Comparison of ENCODE assay signal across 8 mouse cellular contexts in the genomic region with DNA sequence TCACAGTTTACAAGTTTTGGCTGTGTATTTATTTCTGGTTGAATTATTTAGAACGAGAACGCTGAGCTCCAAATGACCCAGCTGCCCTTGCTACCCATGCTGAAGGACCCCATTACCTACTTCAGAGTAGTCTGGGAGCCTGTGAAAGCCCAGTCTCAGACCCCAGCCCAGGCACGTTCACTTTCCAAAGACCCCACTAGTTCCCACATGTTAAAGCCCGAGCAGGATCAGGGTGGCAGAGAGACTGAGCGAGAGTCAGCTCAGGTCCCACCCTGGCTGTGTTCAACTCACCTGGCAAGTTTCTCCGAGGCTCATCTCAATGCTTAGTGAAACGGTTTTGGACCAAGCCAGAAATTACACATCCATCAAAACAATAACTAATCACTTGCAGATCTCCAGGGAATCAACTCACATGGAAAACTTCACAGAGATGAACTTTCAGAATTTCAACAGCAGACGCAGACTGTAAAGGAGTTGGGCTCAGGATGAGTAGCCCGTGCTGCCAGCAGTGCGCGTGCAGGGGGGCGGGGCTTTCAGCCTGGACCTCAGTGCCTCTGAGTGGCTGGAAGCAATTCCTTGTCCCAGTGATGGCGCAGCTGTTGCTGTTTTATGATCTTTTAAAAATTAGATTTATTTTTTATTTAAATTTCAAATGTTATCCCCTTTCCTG. TPM values are rescaled to one million over a fixed set of nuclear protein-coding genes. Genes with fewer than 3 reads are reported as not detected.
A peak's percentile ranks its signal among the peaks of the same experiment; 100 is the strongest.
DNase-seq lines count a peak whose midpoint lies in the region; ATAC-seq and TF ChIP-seq lines count a peak whose summit lies in the region.

No protein-coding gene starts in this region.

- H3K27ac ChIP-seq in spleen, adult 2 months (ENCODE audit: insufficient read depth, low read length) = peak overlapping the region; percentile 82
- H3K27ac ChIP-seq in intestine, embryonic 14.5 days (ENCODE audit: low read depth) = peak overlapping the region; percentile 29; the same call in 1 of the 2 replicates
- no peak overlapping the region for H3K27ac ChIP-seq in liver, embryonic 15.5 days (replicated peaks)

- no peak for TF ChIP-seq POLR2A in spleen, adult 2 months (IDR thresholded peaks at IDR 0.05; ENCODE audit: low read depth, low read length)

- peak overlapping the region; percentile 20 for H3K9ac ChIP-seq in intestine, embryonic 14.5 days (ENCODE audit: low read length)
- peak overlapping the region; percentile 42; the same call in 1 of the 2 replicates for H3K9ac ChIP-seq in liver, embryonic 15.5 days

- H3K27me3 ChIP-seq in spleen, adult 2 months (ENCODE audit: control insufficient read depth, insufficient read depth, low read length) = no peaks in the 10 kb centered on the region
- H3K27me3 ChIP-seq in intestine, embryonic 14.5 days (replicated peaks; ENCODE audit: control insufficient read depth, insufficient read depth, low read length) = no peaks in the 10 kb centered on the region
- H3K27me3 ChIP-seq in liver, embryonic 15.5 days = no peaks in the 10 kb centered on the region

- H3K36me3 ChIP-seq in spleen, adult 2 months (ENCODE audit: control insufficient read depth, insufficient read depth, low read length) = peaks cover 14% of the 10 kb centered on the region
- peaks cover 15% of the 10 kb centered on the region for H3K36me3 ChIP-seq in intestine, embryonic 14.5 days (ENCODE audit: control insufficient read depth, insufficient read depth, low read length)
- H3K36me3 ChIP-seq in liver, embryonic 15.5 days (replicated peaks) = no peaks in the 10 kb centered on the region; the same call in 1 of the 2 replicates

- ATAC-seq in intestine, embryonic 14.5 days (replicated peaks; ENCODE audit: low FRiP score, low TSS enrichment, low read depth) = peak; percentile 81; the same call in 1 of the 2 replicates
- 0 out of 2 replicates have a peak, but pooled peaks have one; percentile 28 for ATAC-seq in liver, embryonic 15.5 days (ENCODE audit: insufficient read depth)

- TF ChIP-seq CTCF in spleen, adult 2 months (IDR thresholded peaks at IDR 0.05; ENCODE audit: extremely low read depth, insufficient read depth, insufficient read length, insufficient replicate concordance) = no peak

- WGBS in spleen, adult 2 months = 13% methylated on average over 13 of the region's 13 CpGs
- 3% methylated on average over 13 of the region's 13 CpGs for WGBS in intestine, embryonic 14.5 days
- 4% methylated on average over 13 of the region's 13 CpGs for WGBS in liver, embryonic 15.5 days (ENCODE audit: insufficient replicate concordance)

- no peaks in the 10 kb centered on the region; the same call in 1 of the 2 replicates for H3K4me1 ChIP-seq in spleen, adult 2 months (ENCODE audit: control insufficient read depth, insufficient read depth, insufficient read length)
- H3K4me1 ChIP-seq in intestine, embryonic 14.5 days (replicated peaks; ENCODE audit: control insufficient read depth, insufficient read depth, low read length) = no peaks in the 10 kb centered on the region
- peaks cover 14% of the 10 kb centered on the region for H3K4me1 ChIP-seq in liver, embryonic 15.5 days (replicated peaks)

- peak in 1 of 2 experiments; percentile 23 for DNase-seq in spleen, adult 2 months (ENCODE audit: low read depth in 1 of 2, low spot score in 2 of 2)
- DNase-seq in spleen, adult 12 weeks (ENCODE audit: low spot score) = no peak
- DNase-seq in embryo, embryonic 10.5 days (ENCODE audit: low spot score) = peak; percentile 61
- DNase-seq in heart, adult 11 months = peak; percentile 95
- peak; percentile 69 for DNase-seq in intestine, embryonic 14.5 days (ENCODE audit: low spot score)
- DNase-seq in neural tube, embryonic 10.5 days (ENCODE audit: extremely low spot score, low spot score) = peak; percentile 39
- DNase-seq in urinary bladder, postnatal 14 days (ENCODE audit: low spot score) = peak; percentile 77

- H3K4me2 ChIP-seq in intestine, embryonic 14.5 days (ENCODE audit: low read length) = peak overlapping the region; percentile 82
- H3K4me2 ChIP-seq in liver, embryonic 15.5 days = peak overlapping the region; percentile 78

- H3K4me3 ChIP-seq in spleen, adult 2 months (ENCODE audit: extremely low read depth, insufficient read depth, insufficient read length) = peak overlapping the region; percentile 91
- peak overlapping the region; percentile 41 for H3K4me3 ChIP-seq in intestine, embryonic 14.5 days (ENCODE audit: low read depth, low read length)
- H3K4me3 ChIP-seq in liver, embryonic 15.5 days (replicated peaks) = peak overlapping the region; percentile 62

- no peaks in the 10 kb centered on the region for H3K9me3 ChIP-seq in intestine, embryonic 14.5 days (ENCODE audit: control insufficient read depth, low read length)
- no peaks in the 10 kb centered on the region for H3K9me3 ChIP-seq in liver, embryonic 15.5 days (replicated peaks)

RNA-seq across cellular contexts. Expression of a gene that starts 0.8 kb away (rescaled TPM):
- polyA plus RNA-seq in spleen, adult 2 months (2012; rRNA removed) = 14.7 and 16.0 TPM in 2 replicates
- polyA plus RNA-seq in intestine, embryonic 14.5 days (2014; fragmentation: Nextera tagmentation; extraction: Ambion mirVana) = 17.0 and 17.6 TPM in 2 replicates
- polyA plus RNA-seq in liver, embryonic 15.5 days (2015; fragmentation: Nextera tagmentation; extraction: Ambion mirVana) = 7.0 and 8.7 TPM in 2 replicates

RNA-seq across cellular contexts. Expression of a gene that starts 27.3 kb away (rescaled TPM):
- polyA plus RNA-seq in spleen, adult 2 months (2012; rRNA removed) = 1.4 TPM in 2 replicates
- 0.23 TPM in 1 of 2 replicates, not detected in the other for polyA plus RNA-seq in intestine, embryonic 14.5 days (2014; fragmentation: Nextera tagmentation; extraction: Ambion mirVana)
- 17.6 and 18.1 TPM in 2 replicates for polyA plus RNA-seq in liver, embryonic 15.5 days (2015; fragmentation: Nextera tagmentation; extraction: Ambion mirVana)

RNA-seq across cellular contexts. Expression of a gene that starts 30.9 kb away (rescaled TPM):
- polyA plus RNA-seq in spleen, adult 2 months (2012; rRNA removed) = 2.3 and 3.0 TPM in 2 replicates
- 6.2 and 6.6 TPM in 2 replicates for polyA plus RNA-seq in intestine, embryonic 14.5 days (2014; fragmentation: Nextera tagmentation; extraction: Ambion mirVana)
- polyA plus RNA-seq in liver, embryonic 15.5 days (2015; fragmentation: Nextera tagmentation; extraction: Ambion mirVana) = 4.4 and 4.8 TPM in 2 replicates

Comparison
In these comparisons a context has a peak if more than half of its experiments do, and no peak if none do; other contexts are left out.
1. H3K4me3 ChIP-seq: peak in every context shown above with its lines; median percentile 91 in spleen, adult 2 months; 62 in liver, embryonic 15.5 days; 41 in intestine, embryonic 14.5 days.